Mouse (Mus musculus): ENCODE measurements at regions not wholly inside any gene's neighbourhood (a gene's known extent, or its start where the extent isn't known, plus 50 kb on each side); places are given as distances from the start of the nearest gene placed in this dataset.

DNA sequence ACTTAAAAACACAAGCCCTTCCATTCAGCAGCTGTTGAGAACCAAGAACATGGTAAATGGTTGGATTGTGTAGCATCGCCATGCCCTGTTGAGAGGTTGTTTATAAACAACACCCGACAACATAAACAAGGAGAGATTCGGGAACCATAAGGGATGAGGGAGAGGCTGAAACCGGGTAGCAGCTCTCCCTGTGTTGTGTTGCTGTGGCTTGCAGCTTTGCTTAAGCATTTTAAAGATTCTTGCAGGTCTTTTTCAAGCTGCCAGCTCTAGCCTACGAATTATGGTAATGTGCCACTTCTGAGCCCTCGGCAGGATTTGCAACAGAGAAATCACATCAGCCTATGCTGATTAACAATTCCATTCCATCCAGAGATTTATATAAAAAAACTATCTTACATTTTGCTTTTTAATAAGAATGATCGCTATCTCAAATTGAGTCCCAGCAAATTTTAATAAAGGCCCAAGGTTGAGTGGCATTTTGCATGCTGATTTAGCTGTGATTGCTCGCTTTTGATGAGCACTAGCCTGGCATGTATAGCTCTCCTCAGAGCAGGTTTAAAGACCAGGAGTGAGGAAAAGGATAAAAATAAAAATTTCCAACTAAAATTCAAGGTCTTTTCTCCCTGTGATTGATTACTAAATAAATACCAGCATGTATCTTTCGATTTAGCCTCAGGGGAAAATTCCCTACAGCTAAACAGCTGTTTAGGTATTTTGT is 445.7 kb upstream of the 4930412O13Rik start:
- no peak for DNase-seq (ENCODE audit: extremely low spot score, low read depth, low spot score)

GRCm38 (mm10) chr2:9443103-9443502 is 437.9 kb upstream of the 4930412O13Rik start:
- DNase-seq (ENCODE audit: extremely low spot score, low read depth, low spot score): no peak

GRCm38 (mm10) chr2:9445826-9446225 is 435.2 kb upstream of the 4930412O13Rik start:
- DNase-seq (ENCODE audit: extremely low spot score, low read depth, low spot score): no peak

DNA sequence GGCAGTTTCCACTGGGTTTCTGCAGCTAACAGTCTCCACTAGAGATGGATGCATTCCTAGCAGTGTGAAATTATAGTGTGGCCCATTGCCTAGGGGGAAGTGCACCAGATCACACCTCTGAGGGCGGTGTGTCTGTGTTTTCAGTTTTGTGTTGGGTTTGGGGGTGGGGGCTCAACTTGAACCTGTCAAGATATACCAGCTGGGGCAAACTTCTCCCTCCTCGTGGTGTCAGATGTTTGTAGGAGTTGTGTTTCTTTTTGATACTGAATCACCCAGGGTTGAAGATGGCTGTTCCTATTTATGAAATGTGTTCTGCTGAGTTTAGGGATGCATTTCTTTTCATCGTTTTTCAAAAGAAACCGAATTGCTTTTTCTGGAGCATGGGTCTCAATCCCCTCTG is 416.6 kb upstream of the 4930412O13Rik start:
- no peak for DNase-seq (ENCODE audit: extremely low spot score, low read depth, low spot score)

- DNase-seq (ENCODE audit: extremely low spot score, low read depth, low spot score): no peak
Measured at GRCm38 (mm10) chr2:9464818-9465217, 416.2 kb upstream of the 4930412O13Rik start.

- no peak for DNase-seq (ENCODE audit: extremely low spot score, low read depth, low spot score)
Measured at GRCm38 (mm10) chr2:9467573-9467972, 413.5 kb upstream of the 4930412O13Rik start.

- no peak for DNase-seq (ENCODE audit: extremely low spot score, low read depth, low spot score)
Measured at GRCm38 (mm10) chr2:9468651-9469050, 412.4 kb upstream of the 4930412O13Rik start.

- no peak for DNase-seq (ENCODE audit: extremely low spot score, low read depth, low spot score)
Measured at GRCm38 (mm10) chr2:9481678-9482345, 399.2 kb upstream of the 4930412O13Rik start.

GRCm38 (mm10) chr2:9487381-9487914 is 393.6 kb upstream of the 4930412O13Rik start:
- no peak for DNase-seq (ENCODE audit: extremely low spot score, low read depth, low spot score)

DNA sequence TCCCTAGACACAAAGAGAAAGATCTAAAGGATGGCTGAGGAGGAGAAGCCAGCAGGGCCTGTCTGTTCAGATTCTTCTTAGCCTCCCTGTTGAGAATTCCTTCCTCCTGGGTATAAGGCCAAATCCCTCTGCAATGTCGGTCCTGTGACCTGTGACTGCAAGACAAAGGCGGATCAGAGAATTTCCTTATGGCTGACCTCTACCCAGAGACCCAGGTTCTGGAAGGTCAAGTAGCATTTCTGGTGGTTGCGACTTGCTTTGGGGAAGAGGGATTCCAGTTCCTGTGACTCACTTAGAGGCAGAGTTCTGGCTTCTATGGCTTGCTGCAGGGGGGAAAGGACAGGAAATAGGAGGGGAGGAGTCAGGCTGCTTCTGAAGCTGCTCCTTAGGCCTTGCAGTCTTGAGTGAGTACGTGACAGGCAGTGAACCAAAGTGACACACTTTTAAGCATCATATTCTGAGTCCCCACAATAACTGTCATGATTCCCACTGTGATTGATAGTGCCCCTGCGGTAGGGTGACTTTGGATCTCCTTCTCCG is 387.4 kb upstream of the 4930412O13Rik start:
- no peak for DNase-seq (ENCODE audit: extremely low spot score, low read depth, low spot score)

DNA sequence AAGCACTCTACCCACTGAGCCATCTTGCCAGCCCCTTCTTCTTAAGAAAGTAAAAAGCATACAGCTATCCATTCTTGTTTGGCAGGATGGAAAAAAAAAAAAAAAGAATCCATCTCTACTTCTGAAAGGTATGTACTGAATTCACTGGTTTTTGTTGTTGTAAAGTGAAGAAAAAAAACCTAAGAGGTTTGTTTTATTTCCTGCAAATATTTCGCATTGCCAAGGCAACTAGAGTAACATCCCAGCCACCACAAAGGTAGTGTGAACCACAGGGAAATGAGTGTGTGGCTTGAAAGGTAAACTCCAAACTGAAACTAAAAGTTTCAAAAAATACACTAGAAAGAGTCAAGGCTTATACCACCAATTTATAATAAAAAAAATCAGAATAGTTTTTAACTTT is 361.0 kb upstream of the 4930412O13Rik start:
- DNase-seq (ENCODE audit: extremely low spot score, low read depth, low spot score): no peak

- no peak for DNase-seq (ENCODE audit: extremely low spot score, low read depth, low spot score)
Measured at GRCm38 (mm10) chr2:9525910-9526309, 355.1 kb upstream of the 4930412O13Rik start.

DNA sequence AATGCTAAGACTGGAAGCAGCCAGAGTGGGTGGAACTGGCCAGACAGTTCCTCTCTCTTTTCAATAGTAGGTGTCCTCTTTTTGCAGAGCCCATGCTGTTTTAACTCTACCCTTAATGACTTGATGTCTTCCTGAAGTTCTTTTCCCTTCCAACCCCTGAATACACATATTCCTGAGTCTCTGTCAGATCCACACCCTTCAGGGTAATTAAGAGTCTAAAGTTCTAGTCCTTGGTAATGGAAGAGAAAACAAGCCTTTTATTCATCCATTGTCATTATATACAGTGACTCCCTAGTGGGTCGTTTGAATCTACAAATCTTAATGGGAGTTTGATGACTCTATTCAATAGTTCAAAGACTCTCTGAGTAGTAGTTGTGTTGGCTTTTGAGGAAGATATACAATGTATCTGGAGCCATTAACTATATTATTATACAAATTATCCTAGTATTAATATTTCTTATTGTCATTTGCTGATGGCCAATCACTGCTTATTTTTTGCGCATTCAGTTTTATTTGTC is 345.9 kb upstream of the 4930412O13Rik start:
- no peak for DNase-seq (ENCODE audit: extremely low spot score, low read depth, low spot score)

GRCm38 (mm10) chr2:9547771-9548590 is 333.1 kb upstream of the 4930412O13Rik start:
- no peak for DNase-seq (ENCODE audit: extremely low spot score, low read depth, low spot score)

DNA sequence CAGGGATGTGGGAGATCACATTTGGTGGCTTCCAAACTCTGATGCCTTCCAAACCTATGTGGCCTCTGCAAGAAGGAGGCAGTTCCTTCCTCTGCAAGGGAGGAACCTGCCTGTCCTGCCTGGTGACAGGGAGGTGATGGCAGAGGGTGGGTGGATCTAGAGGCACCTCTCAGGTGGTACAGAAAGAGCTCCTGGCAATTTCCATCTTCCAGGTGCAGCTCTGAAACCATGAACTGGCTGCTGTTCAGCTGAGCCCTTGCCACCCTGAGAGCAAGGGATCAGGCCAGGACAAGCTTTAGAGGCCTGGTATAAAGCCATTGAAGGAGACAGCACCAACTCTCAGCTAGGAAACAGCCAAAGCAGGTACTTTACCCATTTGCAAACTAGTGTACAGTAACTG is 327.7 kb upstream of the 4930412O13Rik start:
- DNase-seq (ENCODE audit: extremely low spot score, low read depth, low spot score): no peak

- DNase-seq (ENCODE audit: extremely low spot score, low read depth, low spot score): no peak
Measured at GRCm38 (mm10) chr2:9564487-9565043, 316.5 kb upstream of the 4930412O13Rik start.

GRCm38 (mm10) chr2:9569220-9569619 is 311.8 kb upstream of the 4930412O13Rik start:
- no peak for DNase-seq (ENCODE audit: extremely low spot score, low read depth, low spot score)

DNA sequence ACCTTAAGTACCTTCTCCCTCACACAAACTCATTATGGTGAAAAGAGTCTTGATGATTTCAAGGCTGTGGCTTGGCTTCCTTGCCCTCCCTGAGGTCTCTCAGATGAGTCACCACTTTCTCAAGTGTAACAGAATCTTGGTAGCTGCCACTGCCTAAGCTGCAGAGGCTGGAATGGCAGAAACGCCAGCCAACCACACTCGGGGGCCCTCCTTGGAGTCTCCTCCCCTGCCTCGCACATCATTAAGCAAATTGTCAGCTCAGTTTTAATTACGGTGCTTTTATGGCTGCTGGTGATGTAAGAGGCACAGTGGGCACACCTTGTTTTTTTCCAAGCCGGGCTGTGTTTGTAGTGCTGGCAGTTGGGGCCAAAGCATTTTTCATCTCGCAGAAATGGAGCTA is 306.9 kb upstream of the 4930412O13Rik start:
- DNase-seq (ENCODE audit: extremely low spot score, low read depth, low spot score): no peak

DNA sequence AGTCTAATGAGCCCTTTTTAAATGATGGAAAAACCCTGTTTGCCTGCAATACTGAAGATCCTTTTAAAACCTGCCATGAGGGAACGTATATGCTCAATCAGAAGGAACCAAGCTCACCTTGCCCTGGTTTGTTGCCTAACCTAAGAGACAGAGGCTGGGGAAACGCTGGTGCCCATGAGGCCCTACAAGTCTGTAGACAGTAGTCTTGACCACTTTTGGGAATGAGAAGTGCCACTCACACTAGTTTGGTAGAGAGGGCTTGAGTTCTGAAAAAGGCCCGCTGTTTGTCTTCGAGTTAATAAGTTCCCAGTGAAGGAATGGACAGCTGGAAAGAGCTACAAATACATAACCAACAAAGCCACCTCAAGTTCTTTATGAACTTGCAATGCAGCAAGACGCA is 306.4 kb upstream of the 4930412O13Rik start:
- no peak for DNase-seq (ENCODE audit: extremely low spot score, low read depth, low spot score)

- no peak for DNase-seq (ENCODE audit: extremely low spot score, low read depth, low spot score)
Measured at GRCm38 (mm10) chr2:9577868-9578267, 303.2 kb upstream of the 4930412O13Rik start.

GRCm38 (mm10) chr2:9587389-9587788 is 293.7 kb upstream of the 4930412O13Rik start:
- DNase-seq (ENCODE audit: extremely low spot score, low read depth, low spot score): no peak

Data from hindlimb bud, embryonic 11.5 days (tissue).